Mouse (Mus musculus): ENCODE results near the gene Npw.

The Npw gene

GRCm38 (mm10) chr17:24640581-24640980, 17.7 kb downstream of the Npw start:
- DNase-seq (ENCODE audit: low read depth, low spot score), result no peak

GRCm38 (mm10) chr17:24640119-24640518, 18.1 kb downstream of the Npw start:
- DNase-seq (ENCODE audit: low read depth, low spot score), result no peak

- no peak for DNase-seq (ENCODE audit: low read depth, low spot score)
Measured at GRCm38 (mm10) chr17:24639571-24639988, 18.7 kb downstream of the Npw start.

- DNase-seq (ENCODE audit: low read depth, low spot score), result no peak
Measured at GRCm38 (mm10) chr17:24638840-24639239, 19.4 kb downstream of the Npw start.

- DNase-seq (ENCODE audit: low read depth, low spot score), result no peak
Measured at GRCm38 (mm10) chr17:24638214-24638613, 20.0 kb downstream of the Npw start.

- DNase-seq (ENCODE audit: low read depth, low spot score), result no peak
Measured at GRCm38 (mm10) chr17:24636781-24637481, 21.3 kb downstream of the Npw start.

GRCm38 (mm10) chr17:24635694-24636093, 22.6 kb downstream of the Npw start:
- no peak for DNase-seq (ENCODE audit: low read depth, low spot score)

GRCm38 (mm10) chr17:24635024-24635423, 23.2 kb downstream of the Npw start:
- no peak for DNase-seq (ENCODE audit: low read depth, low spot score)

GRCm38 (mm10) chr17:24633831-24634230, 24.4 kb downstream of the Npw start:
- no peak for DNase-seq (ENCODE audit: low read depth, low spot score)

- DNase-seq (ENCODE audit: low read depth, low spot score), result no peak
Measured at GRCm38 (mm10) chr17:24632813-24633449, 25.3 kb downstream of the Npw start.

- peak; percentile 39 for DNase-seq (ENCODE audit: low read depth, low spot score)
Measured at GRCm38 (mm10) chr17:24632167-24632812, 26.0 kb downstream of the Npw start, which contains the start of the genes Tsc2 and Nthl1. Tsc2 (minus strand) TSS chr17:24632630. Nthl1 (plus strand) TSS chr17:24632680.

GRCm38 (mm10) chr17:24630072-24630471, 28.2 kb downstream of the Npw start:
- DNase-seq (ENCODE audit: low read depth, low spot score), result no peak

- DNase-seq (ENCODE audit: low read depth, low spot score), result peak; percentile 69
Measured at GRCm38 (mm10) chr17:24628646-24629045, 29.6 kb downstream of the Npw start.

- DNase-seq (ENCODE audit: low read depth, low spot score), result no peak
Measured at GRCm38 (mm10) chr17:24625472-24625871, 32.8 kb downstream of the Npw start.

- peak; percentile 74 for DNase-seq (ENCODE audit: low read depth, low spot score)
Measured at GRCm38 (mm10) chr17:24617561-24618194, 40.6 kb downstream of the Npw start.

GRCm38 (mm10) chr17:24610711-24611110, 47.5 kb downstream of the Npw start:
- DNase-seq (ENCODE audit: low read depth, low spot score), result no peak

GRCm38 (mm10) chr17:24608874-24609273, 49.4 kb downstream of the Npw start:
- DNase-seq (ENCODE audit: low read depth, low spot score), result no peak

- DNase-seq (ENCODE audit: low read depth, low spot score), result no peak
Measured at GRCm38 (mm10) chr17:24608370-24608769, 49.9 kb downstream of the Npw start.

All from c-Kit-negative CD71-positive TER-119-positive erythroid progenitor cells, embryonic 14.5 days (primary cell).